Mouse (Mus musculus) bone marrow, adult 2 months (tissue): ENCODE measurements around the gene Pcnx2. TPM values are rescaled to one million over a fixed set of nuclear protein-coding genes. Genes with fewer than 3 reads are reported as not detected.
A peak's percentile ranks its signal among the peaks of the same experiment; 100 is the strongest.

Experiments
- H3K27ac ChIP-seq: fragments of 200-500 bp; 2 replicates; pipeline ENCODE4 v1.5.1; 2012; ENCODE audit warnings: low read depth, mild to moderate bottlenecking, control low read depth, inconsistent platforms, low read length; ENCODE audit not compliant: control insufficient read depth, poor library complexity, insufficient read depth
- H3K4me1 ChIP-seq: fragments of 200-500 bp; 2 replicates; pipeline ENCODE4 v1.6.1; 2011; ENCODE audit warnings: low read length; ENCODE audit not compliant: control insufficient read depth, insufficient read depth
- H3K4me3 ChIP-seq: fragments of 200-500 bp; replicated peaks from 2 replicates; pipeline ENCODE3; 2011; ENCODE audit warnings: mild to moderate bottlenecking, low read depth, low read length, control low read depth; ENCODE audit not compliant: control insufficient read depth
- CTCF ChIP-seq: fragments of 200-500 bp; IDR thresholded peaks from 2 replicates; pipeline ENCODE4 v1.5.1; 2011; ENCODE audit warnings: low read length, control low read depth; ENCODE audit not compliant: control insufficient read depth, insufficient read depth
- POLR2A ChIP-seq: fragments of 200-500 bp; IDR thresholded peaks from 2 replicates; pipeline ENCODE4 v1.6.1; 2011; ENCODE audit warnings: low read depth, mild to moderate bottlenecking, control low read depth, low read length, borderline replicate concordance; ENCODE audit not compliant: control insufficient read depth
- WGBS: fragments of 180-500 bp; shearing (Covaris S2); methylation state at CpG from one replicate; pipeline ENCODE4 v1.1.7; 2018; 5-methylcytosine and 5-hydroxymethylcytosine counted together
- polyA plus RNA-seq: library from polyadenylated mRNA; stranded (reverse); fragments of >200 nt; gene quantifications from 2 replicates; pipeline ENCODE4 v1.2.4, GENCODE M21; 2011; ENCODE audit warnings: low replicate concordance; ENCODE audit not compliant: missing spikeins, insufficient read depth, insufficient read length

Pcnx2 gene
- polyA plus RNA-seq, 1 experiment: not detected

DNA sequence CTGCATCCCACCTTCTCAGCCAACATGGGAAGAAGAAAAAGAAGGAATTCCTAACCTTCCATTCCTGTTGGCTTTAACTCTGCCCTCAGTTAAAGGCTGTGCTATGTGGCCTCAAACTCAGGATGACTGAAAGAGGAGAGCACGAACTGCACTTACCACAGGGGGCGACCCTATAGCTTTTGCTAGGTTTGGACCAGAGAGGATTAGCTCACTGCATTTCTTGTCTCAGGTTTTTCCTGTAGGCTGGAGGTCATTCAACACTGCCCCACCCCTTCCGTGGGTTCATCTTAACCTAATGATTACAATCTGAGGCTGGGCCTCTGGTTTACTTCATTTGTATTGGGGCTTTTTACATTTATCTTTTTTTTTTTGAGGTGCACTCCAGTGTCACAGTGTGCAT is 123.1 kb downstream of the Pcnx2 start:
- TF ChIP-seq CTCF (no peak), POLR2A (no peak)
- Histone ChIP-seq H3K4me1 (no peaks in the 10 kb centered on the region), H3K4me3 (no peak overlapping the region), H3K27ac (no peak overlapping the region)
- WGBS: 70% methylated on average over 3 of the region's 3 CpGs

DNA sequence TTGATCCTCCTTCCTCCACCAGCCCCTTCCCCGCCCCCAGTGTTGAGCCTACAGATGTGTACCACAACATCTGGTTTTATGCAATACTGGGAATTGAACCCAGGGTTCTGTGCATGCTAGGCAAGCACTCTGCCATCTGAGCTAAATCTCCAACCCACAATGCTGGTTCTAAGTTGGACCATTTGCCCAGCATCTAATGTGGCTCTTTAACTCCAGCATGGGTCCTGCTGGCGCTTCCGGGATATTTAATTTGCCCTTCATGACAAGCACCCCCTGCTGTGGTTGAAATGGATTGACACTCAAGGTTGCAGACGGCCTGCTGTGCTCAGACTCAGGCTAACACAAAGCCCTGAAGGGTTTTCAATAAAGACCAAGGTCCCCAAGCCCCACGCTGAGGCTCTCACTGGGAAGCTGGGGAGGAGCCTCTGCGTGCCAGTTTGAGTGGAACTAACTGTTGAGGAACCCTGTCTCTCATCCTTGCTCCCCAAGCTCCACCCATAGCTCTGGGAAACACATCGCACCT is 124.8 kb downstream of the Pcnx2 start:
- H3K27ac ChIP-seq: no peak overlapping the region
- no peaks in the 10 kb centered on the region for H3K4me1 ChIP-seq
- no peak for TF ChIP-seq POLR2A
- 83% methylated on average over 7 of the region's 7 CpGs for WGBS
- no peak overlapping the region for H3K4me3 ChIP-seq

DNA sequence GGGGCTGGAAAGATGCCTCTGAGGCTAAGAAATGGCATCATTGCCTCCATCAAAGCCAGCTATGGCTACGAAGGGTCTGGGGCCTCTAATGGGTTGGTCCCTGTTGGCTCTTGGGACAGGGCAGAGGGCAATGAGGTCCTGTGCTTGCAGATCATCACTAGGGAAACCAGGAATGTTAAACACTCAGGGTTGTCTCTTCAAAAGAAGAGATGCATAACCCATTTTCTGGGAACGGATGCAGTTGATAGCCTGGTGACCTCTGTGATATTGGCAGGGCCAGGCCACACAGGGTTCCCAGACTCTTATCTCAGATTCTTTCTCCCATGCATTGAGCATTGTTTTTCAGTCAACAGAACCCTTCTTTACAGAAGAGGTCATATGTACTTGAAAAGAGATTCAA is 125.8 kb downstream of the Pcnx2 start:
- WGBS: 69% methylated on average over 2 of the region's 2 CpGs

DNA sequence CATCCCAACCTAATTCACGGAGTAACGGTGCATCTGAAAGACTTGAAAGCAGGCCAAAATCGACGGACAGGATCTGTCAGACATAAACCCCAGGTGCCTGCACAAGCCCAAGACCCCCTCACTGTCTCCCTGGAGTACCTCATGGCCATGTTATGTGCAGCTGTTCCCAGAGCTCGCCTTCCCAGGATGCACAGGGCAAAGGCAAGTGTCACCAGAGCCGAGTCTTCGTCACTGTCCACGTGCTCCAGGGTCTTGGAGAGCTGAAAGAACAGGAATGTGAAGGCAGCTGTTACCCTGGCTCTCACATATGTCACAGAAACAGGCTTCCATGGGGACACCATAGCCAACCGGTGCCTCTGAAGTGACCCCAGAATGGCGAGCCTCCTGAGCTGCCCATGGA is 130.0 kb downstream of the Pcnx2 start:
- TF ChIP-seq POLR2A: no peak
- no peak for TF ChIP-seq CTCF
- no peak overlapping the region for H3K4me3 ChIP-seq
- 89% methylated on average over 10 of the region's 10 CpGs for WGBS
- H3K4me1 ChIP-seq: no peaks in the 10 kb centered on the region; the same call in 1 of the 2 replicates
- no peak overlapping the region for H3K27ac ChIP-seq

More for the DNA sequence above, 125.8 kb downstream of the Pcnx2 start:
- H3K4me1 ChIP-seq: no peaks in the 10 kb centered on the region
- TF ChIP-seq POLR2A: no peak
- TF ChIP-seq CTCF: no peak
- no peak overlapping the region for H3K27ac ChIP-seq
- H3K4me3 ChIP-seq: no peak overlapping the region

DNA sequence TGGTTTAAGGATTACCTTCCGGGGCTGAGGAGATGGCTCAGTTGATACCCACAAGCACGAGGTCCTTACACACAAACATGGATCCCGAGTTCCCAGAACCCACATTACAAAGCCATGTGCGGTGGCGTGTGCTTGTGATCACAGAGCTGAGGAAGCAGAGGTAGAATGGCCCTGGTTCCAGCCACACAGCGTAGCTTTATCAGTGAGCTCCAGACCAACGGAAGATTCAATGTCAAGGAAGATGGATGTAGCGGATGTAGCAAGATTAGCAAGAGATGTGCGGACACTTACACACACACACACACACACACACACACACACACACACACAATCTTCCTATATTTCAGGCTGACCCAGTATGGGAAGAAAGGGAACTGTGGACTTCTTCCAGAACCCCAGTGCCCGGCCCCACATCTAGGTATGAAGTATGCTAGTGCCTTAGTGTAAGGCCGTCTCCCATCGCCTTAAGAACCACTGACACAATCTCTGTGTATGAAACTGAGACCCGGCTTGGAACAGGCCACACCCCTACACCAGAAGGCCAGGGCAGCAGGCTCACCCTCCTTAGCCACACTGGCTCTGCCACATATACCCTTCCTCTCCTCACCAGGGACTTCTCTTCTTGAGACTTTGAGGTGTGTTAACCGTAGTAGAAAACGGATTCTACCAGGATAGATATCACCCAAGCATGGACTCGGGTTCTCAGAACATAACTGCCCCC is 134.9 kb downstream of the Pcnx2 start:
- 78% methylated on average over 16 of the region's 16 CpGs for WGBS
- no peaks in the 10 kb centered on the region; the same call in 1 of the 2 replicates for H3K4me1 ChIP-seq
- TF ChIP-seq POLR2A (no peak), CTCF (no peak)
- no peak overlapping the region for H3K4me3 ChIP-seq
- H3K27ac ChIP-seq: no peak overlapping the region

DNA sequence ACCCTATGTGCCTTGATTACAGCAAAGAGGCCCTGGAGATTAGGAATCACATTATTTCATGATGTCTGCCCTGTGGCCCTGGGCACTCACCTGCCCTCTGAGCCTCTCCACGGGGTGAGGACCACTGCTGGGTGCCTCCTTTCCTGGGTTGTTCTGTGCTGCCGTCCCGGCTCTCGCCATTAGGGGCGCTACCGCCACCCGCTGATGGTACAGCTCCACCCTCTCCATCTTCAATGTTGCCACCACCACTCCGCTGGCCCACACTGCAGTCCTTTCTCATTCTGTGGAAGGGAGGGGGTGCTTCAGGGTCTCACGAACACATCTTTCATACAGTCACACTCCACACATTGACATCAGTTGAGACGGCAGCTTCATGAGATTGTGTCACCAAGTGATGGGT is 139.1 kb downstream of the Pcnx2 start:
- TF ChIP-seq CTCF: peak; percentile 66
- no peak for TF ChIP-seq POLR2A
- 56% methylated on average over 10 of the region's 10 CpGs for WGBS
- H3K4me1 ChIP-seq: no peaks in the 10 kb centered on the region
- no peak overlapping the region for H3K27ac ChIP-seq
- H3K4me3 ChIP-seq: no peak overlapping the region

DNA sequence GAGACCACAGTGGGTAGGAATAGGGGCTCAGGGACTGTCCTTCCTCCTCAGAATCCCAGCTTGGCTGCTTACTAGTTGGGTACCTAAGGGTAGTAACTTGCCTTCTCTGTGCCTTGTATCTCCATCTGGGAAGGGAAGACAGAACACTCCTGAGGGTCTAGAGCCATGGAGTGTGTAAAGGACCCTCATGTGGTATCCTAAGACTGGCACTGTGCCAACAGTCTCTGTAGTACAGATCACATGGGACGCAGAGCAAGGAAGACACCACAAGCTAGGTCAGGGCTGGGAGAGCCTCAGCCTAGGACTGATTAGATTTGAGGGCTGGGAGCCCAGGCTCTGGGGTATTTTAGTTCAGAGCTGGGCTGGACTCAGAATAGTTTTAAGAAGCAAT is 141.0 kb downstream of the Pcnx2 start:
- Histone ChIP-seq H3K4me3 (no peak overlapping the region), H3K27ac (no peak overlapping the region), H3K4me1 (no peaks in the 10 kb centered on the region)
- TF ChIP-seq POLR2A (no peak), CTCF (no peak)
- 53% methylated on average over 1 of the region's 1 CpGs for WGBS

DNA sequence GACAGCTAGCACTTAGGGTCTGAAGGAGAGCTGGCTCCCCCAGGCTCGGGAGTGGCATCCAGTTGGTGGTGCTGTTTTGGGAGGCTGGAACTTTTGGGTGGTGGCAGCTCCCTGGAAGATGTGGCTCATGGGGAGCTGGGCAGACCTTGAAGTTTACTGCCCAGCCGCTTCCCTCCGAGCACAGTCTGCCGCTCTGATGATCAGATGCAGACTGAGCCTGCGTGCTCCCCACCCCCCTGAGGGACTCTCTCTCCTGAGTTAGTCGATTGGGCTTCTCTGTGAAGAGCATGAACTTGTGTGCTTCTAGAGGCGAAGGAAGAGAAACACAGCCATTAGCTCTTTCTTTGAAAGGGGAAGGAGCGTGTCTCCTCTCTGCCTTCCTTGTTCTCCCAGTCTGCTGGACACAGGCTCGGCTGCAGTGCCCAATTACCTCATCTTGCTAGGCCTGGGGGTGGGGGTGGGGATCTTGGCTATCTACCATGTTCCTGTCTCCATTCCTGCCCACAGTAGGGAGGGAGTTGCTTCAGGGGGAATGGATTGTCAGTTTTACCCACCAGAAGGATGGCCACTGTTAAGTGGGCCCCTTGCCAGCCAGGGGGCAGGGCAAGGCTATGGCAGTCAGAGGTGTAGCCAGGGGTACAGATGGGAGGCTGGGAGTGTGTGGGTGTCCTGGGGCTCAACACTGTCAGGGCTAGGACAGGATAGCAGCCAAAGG is 141.6 kb downstream of the Pcnx2 start:
- H3K27ac ChIP-seq: no peak overlapping the region
- no peak overlapping the region for H3K4me3 ChIP-seq
- H3K4me1 ChIP-seq: no peaks in the 10 kb centered on the region
- TF ChIP-seq POLR2A: no peak
- no peak for TF ChIP-seq CTCF
- 56% methylated on average over 9 of the region's 9 CpGs for WGBS
